Mouse (Mus musculus) left cerebral cortex, adult 8-10 months (tissue): ENCODE measurements around the gene Lrrc66. TPM values are rescaled to one million over a fixed set of nuclear protein-coding genes. Genes with fewer than 3 reads are reported as not detected.

Source experiments
- DNase-seq, 2 experiments: peaks; one replicate each; pipeline ENCODE4 v3.0.0; 2022; ENCODE audit warnings: low spot score in 2 of 2
- total RNA-seq, 4 experiments: library from RNA; stranded (reverse); gene quantifications; 2 replicates each; pipeline ENCODE4 v1.2.4; 2022

Gene Lrrc66
- total RNA-seq, 4 experiments from 2014 or later = not detected

DNA sequence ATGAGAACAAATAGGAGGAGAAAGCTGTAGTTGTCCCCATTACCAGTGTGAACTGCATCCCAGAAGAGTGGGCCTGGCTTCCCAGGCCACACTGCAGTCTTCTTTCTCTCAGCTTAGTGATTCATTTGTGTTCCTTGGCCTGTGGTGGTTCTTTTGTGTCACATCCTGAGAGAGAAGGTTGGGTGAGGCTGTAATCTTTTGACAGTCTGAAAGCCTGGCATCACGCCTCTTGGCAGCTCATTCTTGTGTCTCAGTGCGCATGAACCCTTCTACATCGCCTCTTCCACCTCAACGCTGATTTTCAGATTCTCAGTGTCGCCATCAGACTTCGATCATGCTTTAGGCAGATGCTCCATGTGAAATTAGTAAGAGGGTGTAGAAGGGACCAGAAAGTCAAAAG lies 68.3 kb downstream of the Lrrc66 start:
- DNase-seq = no peak

DNA sequence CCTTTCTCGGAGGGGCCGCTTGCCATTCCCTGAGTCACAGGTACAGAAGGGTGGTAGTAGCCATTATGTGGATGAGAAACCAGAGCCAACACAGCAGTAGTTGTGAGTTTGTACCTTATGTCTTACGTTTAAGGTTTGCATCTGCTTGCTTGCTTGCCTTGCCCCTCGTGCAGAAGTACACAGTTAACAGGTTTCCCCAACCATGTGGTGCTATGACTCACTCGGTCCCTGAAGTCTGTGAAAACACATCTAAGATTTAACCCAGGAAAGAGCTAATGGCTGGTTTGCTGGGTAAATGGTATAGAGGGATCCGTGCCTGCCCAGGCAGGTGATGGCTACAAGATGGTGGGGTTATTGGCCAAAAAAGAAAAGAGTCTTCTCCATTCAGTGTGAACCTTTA lies 73.6 kb downstream of the Lrrc66 start:
- no peak for DNase-seq

- no peak for DNase-seq
Measured at GRCm38 (mm10) chr5:73556733-73557425, 75.4 kb downstream of the Lrrc66 start.

Other genes with a start within 250 kb of the Lrrc66 start
- 1 to 10 TPM; 2.1 to 4.4 (median 2.7) TPM for gene Cwh43, start 226.5 kb downstream of the Lrrc66 start, total RNA-seq
- gene Dcun1d4, start 151.5 kb downstream of the Lrrc66 start, total RNA-seq = 100 to 1,000 TPM; 126 to 143 (median 129) TPM
- 10 to 100 TPM; 41.5 to 51.6 (median 44.8) TPM for gene Sgcb, start 15.3 kb upstream of the Lrrc66 start, total RNA-seq
- gene Spata18, start 18.9 kb upstream of the Lrrc66 start, total RNA-seq = 1 to 10 TPM in 2 of 4 experiments, under 1 TPM in 2; 0.48 to 1.3 (median 0.79) TPM